Mouse (Mus musculus) Muller cell, postnatal 12 days (primary cell): Measurements from ENCODE around the gene Gabbr1.
A peak's percentile ranks its signal among the peaks of the same experiment; 100 is the strongest.

Experiments
- DNase-seq: peaks from one replicate; pipeline ENCODE4 v3.0.0-alpha.2; 2015; ENCODE audit errors: inconsistent ontology term

Gabbr1 gene

GRCm38 (mm10) chr17:37044651-37045244 is 1.0 kb upstream of the Gabbr1 start:
- DNase-seq: no peak

DNA sequence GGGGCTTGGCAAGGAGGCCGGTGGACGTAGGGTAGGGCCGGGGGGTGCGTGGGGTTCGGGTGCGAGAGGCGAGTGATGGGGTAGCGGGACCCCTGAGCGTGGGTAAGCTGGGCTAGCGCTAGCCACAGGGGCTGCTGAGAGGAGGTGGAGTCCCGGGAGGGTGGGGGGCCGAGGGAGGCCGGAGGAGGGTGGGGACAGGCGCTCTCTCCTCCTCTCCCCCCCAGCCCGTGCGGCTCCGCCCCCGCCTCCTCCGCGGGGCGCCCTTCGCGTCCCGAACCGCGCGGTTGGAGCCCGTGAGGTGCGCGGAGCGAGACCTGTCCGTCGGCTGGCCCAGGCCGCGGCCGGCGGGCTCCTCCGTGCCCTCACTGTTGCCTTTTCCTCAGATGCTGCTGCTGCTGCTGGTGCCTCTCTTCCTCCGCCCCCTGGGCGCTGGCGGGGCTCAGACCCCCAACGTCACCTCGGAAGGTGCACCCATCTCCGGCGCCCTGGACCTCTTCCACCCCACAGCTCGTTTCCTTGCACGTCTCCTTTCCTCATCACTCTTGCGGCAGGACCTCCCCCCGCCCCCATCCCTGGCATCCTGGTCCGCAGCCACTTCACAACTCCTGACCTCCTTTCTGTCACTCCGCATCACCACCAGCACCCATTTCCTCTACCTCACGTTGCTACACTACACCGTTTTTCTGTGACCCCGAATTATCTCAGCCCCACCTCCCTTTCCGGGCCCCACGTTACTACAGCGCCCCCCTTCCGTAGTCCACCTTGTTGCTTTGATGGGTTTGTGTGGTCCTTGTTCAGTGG is 746 bp downstream of the Gabbr1 start:
- DNase-seq: peak; percentile 83

DNA sequence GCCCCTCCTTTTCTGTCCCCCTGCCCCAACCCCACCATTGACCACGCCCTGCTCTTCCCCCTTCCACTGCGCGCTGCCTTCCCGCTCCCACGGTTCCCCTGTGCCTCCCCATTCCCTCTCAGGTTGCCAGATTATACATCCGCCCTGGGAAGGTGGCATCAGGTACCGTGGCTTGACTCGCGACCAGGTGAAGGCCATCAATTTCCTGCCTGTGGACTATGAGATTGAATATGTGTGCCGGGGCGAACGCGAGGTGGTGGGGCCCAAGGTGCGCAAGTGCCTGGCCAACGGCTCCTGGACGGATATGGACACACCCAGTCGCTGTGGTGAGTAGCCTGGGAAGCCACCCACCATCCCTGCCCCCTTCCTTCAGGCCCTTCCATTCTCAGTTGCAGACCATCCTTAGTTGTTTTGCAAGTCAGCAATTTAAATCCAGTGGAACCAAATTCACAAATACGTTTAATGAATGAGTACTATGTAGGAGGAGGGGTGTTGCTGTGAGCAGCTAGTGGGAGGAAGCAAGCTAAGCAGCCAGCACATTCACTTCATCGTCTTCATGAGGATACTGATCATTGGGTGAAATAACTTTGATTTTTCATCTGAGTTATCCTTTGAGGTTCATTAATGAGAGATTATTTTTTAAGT is 1.7 kb downstream of the Gabbr1 start:
- no peak for DNase-seq

DNA sequence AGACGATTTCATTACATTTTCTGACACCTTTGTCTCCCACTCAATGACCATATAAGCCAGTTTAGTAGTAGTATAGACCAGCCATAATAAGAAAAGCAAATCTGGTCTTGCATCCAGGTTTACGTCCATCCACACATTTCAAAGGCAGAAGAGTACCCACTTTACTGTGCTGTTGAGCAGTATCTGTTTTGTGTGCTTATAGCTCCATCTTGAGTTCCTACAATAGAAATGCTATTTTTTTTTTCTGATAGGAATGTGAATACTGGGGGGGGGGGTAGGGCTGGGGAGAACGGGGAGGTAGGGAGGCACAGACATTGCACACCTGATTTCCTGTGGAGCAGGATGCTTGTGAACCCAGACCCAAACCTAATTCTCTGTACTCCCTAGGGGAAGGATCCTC is 2.2 kb downstream of the Gabbr1 start:
- peak; percentile 46 for DNase-seq

GRCm38 (mm10) chr17:37048383-37048782 is 2.6 kb downstream of the Gabbr1 start:
- DNase-seq: no peak

GRCm38 (mm10) chr17:37049570-37050310 is 4.0 kb downstream of the Gabbr1 start:
- peak; percentile 77 for DNase-seq

DNA sequence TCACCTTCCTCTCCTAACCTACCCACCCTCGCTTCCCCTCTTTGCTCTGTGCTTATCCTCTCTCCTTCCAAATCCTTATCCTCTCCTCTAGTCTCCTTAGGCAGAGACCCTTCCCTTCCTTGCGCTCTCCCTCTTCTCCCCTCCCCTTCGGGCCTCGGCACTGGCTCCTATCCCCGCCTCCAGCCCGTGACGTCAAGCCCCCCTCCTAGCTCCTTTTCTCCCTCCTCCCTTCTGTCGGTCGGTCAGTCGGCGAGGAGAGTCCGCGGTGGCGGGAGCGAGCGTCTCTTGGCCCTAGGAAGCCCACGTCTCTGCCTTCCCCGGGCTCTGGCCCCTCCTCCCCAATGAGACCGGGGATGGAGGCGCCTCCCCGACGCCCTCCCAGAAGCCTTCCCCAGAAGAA is 4.6 kb downstream of the Gabbr1 start:
- DNase-seq: peak; percentile 90

- DNase-seq: no peak
Measured at GRCm38 (mm10) chr17:37050876-37051275, 5.1 kb downstream of the Gabbr1 start.

GRCm38 (mm10) chr17:37051745-37052144 is 6.0 kb downstream of the Gabbr1 start:
- no peak for DNase-seq

DNA sequence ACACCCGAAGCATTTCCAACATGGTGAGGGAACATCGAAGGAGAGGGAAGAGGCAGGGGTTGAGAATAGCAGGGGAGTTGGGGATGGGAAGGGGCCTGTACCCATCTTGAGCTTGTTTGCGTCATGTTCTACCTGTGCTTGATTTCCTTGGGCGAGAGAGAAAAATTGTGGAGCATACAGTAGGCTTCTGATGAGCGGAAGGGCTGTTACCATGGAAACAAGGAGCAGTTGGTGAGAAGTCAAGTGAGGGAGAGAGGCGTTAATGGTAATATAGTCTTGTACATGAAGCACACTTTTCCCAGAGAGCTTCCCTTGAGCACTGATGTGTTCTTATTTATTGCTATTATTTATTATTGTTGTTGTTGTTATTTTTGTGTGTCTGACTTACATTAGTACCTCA is 11.2 kb downstream of the Gabbr1 start:
- no peak for DNase-seq

- DNase-seq: peak; percentile 85
Measured at GRCm38 (mm10) chr17:37061435-37061834, 15.7 kb downstream of the Gabbr1 start.

DNA sequence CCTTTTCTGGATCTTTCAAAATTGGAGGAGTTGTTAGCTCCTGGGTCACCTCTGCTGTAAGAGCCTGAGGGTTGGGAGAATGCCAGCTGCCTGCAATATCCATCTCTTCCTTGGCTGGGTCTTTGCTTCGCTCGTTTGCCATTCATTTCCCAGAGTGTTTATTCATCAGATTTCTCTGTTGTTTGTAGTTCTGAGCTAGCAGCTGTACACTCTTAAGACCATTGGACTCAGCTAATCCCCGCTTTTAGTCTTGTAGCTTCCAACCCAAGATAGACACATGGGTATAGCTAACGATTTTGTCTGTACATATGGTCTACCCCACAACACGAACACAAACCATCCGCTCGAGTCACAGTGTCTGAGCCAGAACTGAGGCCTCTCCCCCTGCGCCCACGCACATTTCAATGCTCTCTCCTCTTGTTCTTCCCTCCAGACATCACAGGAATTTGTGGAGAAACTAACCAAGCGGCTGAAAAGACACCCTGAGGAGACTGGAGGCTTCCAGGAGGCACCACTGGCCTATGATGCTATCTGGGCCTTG is 16.4 kb downstream of the Gabbr1 start:
- DNase-seq: peak; percentile 73

GRCm38 (mm10) chr17:37063063-37063462 is 17.3 kb downstream of the Gabbr1 start:
- no peak for DNase-seq

GRCm38 (mm10) chr17:37063686-37064495 is 18.1 kb downstream of the Gabbr1 start:
- DNase-seq: no peak

- no peak for DNase-seq
Measured at GRCm38 (mm10) chr17:37065993-37066392, 20.2 kb downstream of the Gabbr1 start.

- DNase-seq: no peak
Measured at GRCm38 (mm10) chr17:37067861-37068260, 22.1 kb downstream of the Gabbr1 start.

GRCm38 (mm10) chr17:37070121-37070520 is 24.4 kb downstream of the Gabbr1 start:
- peak; percentile 61 for DNase-seq

GRCm38 (mm10) chr17:37072080-37072729 is 26.4 kb downstream of the Gabbr1 start:
- DNase-seq: no peak

GRCm38 (mm10) chr17:37072730-37073276 is 27.0 kb downstream of the Gabbr1 start:
- no peak for DNase-seq

DNA sequence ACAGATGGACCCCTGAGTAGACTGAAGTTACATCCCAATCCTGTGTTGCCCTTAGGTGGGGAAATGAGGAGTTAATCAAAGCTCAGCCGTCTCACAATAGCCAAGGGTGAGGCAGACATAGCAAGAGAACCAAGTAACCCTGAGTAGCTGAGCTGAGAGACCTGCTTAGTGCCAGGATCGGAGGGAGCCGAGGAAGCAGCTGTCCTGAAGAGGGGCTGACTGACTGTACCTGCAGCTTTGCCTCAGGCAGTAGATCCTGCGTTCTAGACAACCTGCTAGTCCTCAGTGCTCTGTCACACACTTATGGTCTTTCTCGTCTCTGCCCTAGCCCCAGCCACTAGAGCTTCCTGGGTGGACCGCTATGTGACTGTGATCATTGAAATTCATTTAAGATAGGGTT is 29.4 kb downstream of the Gabbr1 start:
- DNase-seq: no peak
